Mouse (Mus musculus) heart, adult 2 months (tissue): Measurements from ENCODE around the gene Tpk1.

Experiments used
- EP300 ChIP-seq: fragments of 200-500 bp; IDR thresholded peaks from 2 replicates; pipeline ENCODE4 v1.6.1; 2011; ENCODE audit warnings: low read depth, low read length, control low read depth; ENCODE audit not compliant: insufficient read depth
- POLR2A ChIP-seq: fragments of 200-500 bp; IDR thresholded peaks from 2 replicates; pipeline ENCODE4 v1.6.1; 2011; ENCODE audit warnings: mild to moderate bottlenecking, low read depth, low read length, control low read depth; ENCODE audit not compliant: insufficient read depth

- TF ChIP-seq EP300, result no peak
- no peak for TF ChIP-seq POLR2A
These were observed 27.2 kb downstream of the Tpk1 start for GRCm38 (mm10) chr6:43638865-43639264.
